Mouse (Mus musculus) erythroblast, embryonic 14.5 days (primary cell): ENCODE results near the gene Hoxc4.

Experiments
- GATA1 ChIP-seq: IDR thresholded peaks from 2 replicates; pipeline ENCODE4 v1.6.1; 2012; ENCODE audit warnings: low read length, inconsistent platforms, mixed read lengths
- TAL1 ChIP-seq: IDR thresholded peaks from 3 replicates; pipeline ENCODE4 v1.6.1; 2012; ENCODE audit warnings: low read length, inconsistent platforms, mixed read lengths

- no peak for TF ChIP-seq GATA1
- no peak for TF ChIP-seq TAL1
These were observed 20.8 kb upstream of the Hoxc4 start, which contains the start of gene Hoxc6 for GRCm38 (mm10) chr15:102997939-102998355.
